Mouse (Mus musculus) cerebellum, adult 11-12 months (tissue): ENCODE results near the gene Foxj3.
A peak's percentile ranks its signal among the peaks of the same experiment; 100 is the strongest.
"Not testable (repeated sequence)": the region's sequence is repeated elsewhere in the genome, so short reads cannot be mapped to it uniquely, and the experiment has no call there.

Source experiments
- DNase-seq: peaks from one replicate; pipeline ENCODE4 v3.0.0; 2022

Foxj3 gene

GRCm38 (mm10) chr4:119536615-119537014 is at the start of gene Foxj3:
TSS of gene Foxj3 (plus strand) at chr4:119537004.
- not testable (repeated sequence) for DNase-seq

- no peak for DNase-seq
Observed at GRCm38 (mm10) chr4:119489666-119490065, 47.1 kb upstream of the Foxj3 start.

GRCm38 (mm10) chr4:119490806-119491205 is 46.0 kb upstream of the Foxj3 start:
- DNase-seq: peak; percentile 45

- peak; percentile 83 for DNase-seq
Observed at GRCm38 (mm10) chr4:119492291-119492932, 44.4 kb upstream of the Foxj3 start, which contains the start of gene Rimkla. TSS of gene Rimkla (minus strand) at chr4:119492628.

GRCm38 (mm10) chr4:119492933-119493327 is 43.9 kb upstream of the Foxj3 start:
- no peak for DNase-seq

- DNase-seq: no peak
Observed at GRCm38 (mm10) chr4:119498319-119498848, 38.4 kb upstream of the Foxj3 start.

- DNase-seq: no peak
Observed at GRCm38 (mm10) chr4:119511591-119511990, 25.2 kb upstream of the Foxj3 start.

GRCm38 (mm10) chr4:119512731-119513141 is 24.1 kb upstream of the Foxj3 start:
- no peak for DNase-seq

- no peak for DNase-seq
Observed at GRCm38 (mm10) chr4:119523575-119523974, 13.2 kb upstream of the Foxj3 start.

- no peak for DNase-seq
Observed at GRCm38 (mm10) chr4:119524010-119524409, 12.8 kb upstream of the Foxj3 start.

GRCm38 (mm10) chr4:119524466-119524865 is 12.3 kb upstream of the Foxj3 start:
- DNase-seq: no peak

- DNase-seq: no peak
Observed at GRCm38 (mm10) chr4:119526329-119526845, 10.4 kb upstream of the Foxj3 start.

GRCm38 (mm10) chr4:119531813-119532212 is 5.0 kb upstream of the Foxj3 start:
- DNase-seq: no peak

GRCm38 (mm10) chr4:119535103-119535502 is 1.7 kb upstream of the Foxj3 start:
- DNase-seq: no peak

- DNase-seq: no peak
Observed at GRCm38 (mm10) chr4:119537436-119537835, 632 bp downstream of the Foxj3 start.

- peak; percentile 93 for DNase-seq
Observed at GRCm38 (mm10) chr4:119539031-119539824, 2.4 kb downstream of the Foxj3 start, which contains the start of gene Frg2f1. TSS of gene Frg2f1 (minus strand) at chr4:119539529.

- peak; percentile 61 for DNase-seq
Observed at GRCm38 (mm10) chr4:119539836-119540532, 3.2 kb downstream of the Foxj3 start.

- no peak for DNase-seq
Observed at GRCm38 (mm10) chr4:119540533-119540890, 3.7 kb downstream of the Foxj3 start.

GRCm38 (mm10) chr4:119550864-119551263 is 14.1 kb downstream of the Foxj3 start:
- DNase-seq: no peak

- no peak for DNase-seq
Observed at GRCm38 (mm10) chr4:119555466-119555865, 18.7 kb downstream of the Foxj3 start.

GRCm38 (mm10) chr4:119563136-119563535 is 26.3 kb downstream of the Foxj3 start:
- DNase-seq: no peak

GRCm38 (mm10) chr4:119566322-119566835 is 29.6 kb downstream of the Foxj3 start:
- no peak for DNase-seq

GRCm38 (mm10) chr4:119572682-119573081 is 35.9 kb downstream of the Foxj3 start:
- DNase-seq: no peak
